8 mouse cellular contexts compared by ENCODE assay signal in the genomic region with DNA sequence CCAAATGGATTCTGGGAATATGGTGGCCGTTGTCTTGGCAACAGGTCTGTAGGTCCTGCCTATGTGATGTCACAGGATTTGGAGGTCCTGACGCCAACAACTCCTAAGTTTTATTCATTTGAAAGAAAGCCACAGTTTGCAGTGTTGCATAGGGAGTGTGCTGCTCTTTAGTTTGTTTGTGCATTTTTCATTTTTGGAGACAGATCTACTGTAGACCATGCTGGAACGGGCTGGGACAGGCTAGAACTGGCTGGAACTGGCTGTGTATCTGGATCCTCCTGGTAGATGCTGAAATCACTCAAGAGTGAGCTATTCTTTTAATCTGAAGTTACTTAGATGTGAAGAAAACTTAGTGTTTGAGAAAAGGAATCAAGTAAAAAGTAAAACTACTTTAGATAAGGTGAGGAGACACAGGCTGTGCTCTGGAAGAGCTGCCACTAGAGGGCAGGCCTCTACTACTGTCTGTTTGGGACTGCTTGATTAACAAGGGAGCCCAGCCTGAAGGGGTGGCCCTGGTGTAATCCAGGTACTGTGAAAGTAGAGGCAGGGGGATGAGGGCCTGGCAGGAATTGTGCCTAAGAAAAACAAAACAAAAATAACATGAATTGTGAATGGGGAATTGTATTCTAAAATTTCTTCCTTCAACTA. TPM values are rescaled to one million over a fixed set of nuclear protein-coding genes. Genes with fewer than 3 reads are reported as not detected.
DNase-seq lines count a peak whose midpoint lies in the region; ATAC-seq and TF ChIP-seq lines count a peak whose summit lies in the region.

No protein-coding gene starts in this region.

- intact Hi-C loops in heart, postnatal 10 days (cut with DNase I): no loop called here

- no peaks in the 10 kb centered on the region for H3K4me1 ChIP-seq in lung, postnatal 0 days (ENCODE audit: insufficient read depth, low read depth, low read length)

- H3K36me3 ChIP-seq in lung, postnatal 0 days (ENCODE audit: insufficient read depth, low read length): no peaks in the 10 kb centered on the region

- no peak overlapping the region for H3K9ac ChIP-seq in lung, postnatal 0 days (replicated peaks; ENCODE audit: low read depth)

- peak; percentile 80 for TF ChIP-seq CTCF in lung, postnatal 0 days (IDR thresholded peaks at IDR 0.05)

- H3K4me2 ChIP-seq in lung, postnatal 0 days (replicated peaks; ENCODE audit: low read depth, low read length): no peak overlapping the region

- DNase-seq in CD4-positive, CD25-positive, alpha-beta regulatory T cell, adult 2 months (ENCODE audit: low read depth, low spot score): peak; percentile 67
- peak; percentile 49 for DNase-seq in MN1 (ENCODE audit: low spot score)
- peak; percentile 27 to 37 for DNase-seq in cerebellum, postnatal 36 days
- DNase-seq in heart, postnatal 10 days: peak; percentile 30 to 61
- DNase-seq in kidney, postnatal 4 days: peak; percentile 63 to 72
- DNase-seq in lung, postnatal 0 days (ENCODE audit: low spot score): peak; percentile 65
- DNase-seq in right cerebral cortex, adult 2 months (ENCODE audit: low spot score in 2 of 2): peak; percentile 56 to 68

- no peak overlapping the region for H3K27ac ChIP-seq in lung, postnatal 0 days (ENCODE audit: low read length)

- H3K9me3 ChIP-seq in lung, postnatal 0 days (ENCODE audit: low read length): no peaks in the 10 kb centered on the region

- no peak for TF ChIP-seq EP300 in lung, postnatal 0 days (IDR thresholded peaks at IDR 0.05)

- WGBS in lung, postnatal 0 days: 95% methylated on average over 3 of the region's 3 CpGs

- no peaks in the 10 kb centered on the region for H3K27me3 ChIP-seq in lung, postnatal 0 days (replicated peaks; ENCODE audit: insufficient read depth, low read length)

- ATAC-seq in CD4-positive, CD25-positive, alpha-beta regulatory T cell, adult 4 months: no peak
- no peak for ATAC-seq in lung, postnatal 0 days

- H3K4me3 ChIP-seq in lung, postnatal 0 days (ENCODE audit: low read depth, low read length): no peak overlapping the region

RNA-seq across cellular contexts. Expression of a gene that starts 43.0 kb away (rescaled TPM):
- polyA plus RNA-seq in CD4-positive, CD25-positive, alpha-beta regulatory T cell, adult 4 months (2017; shearing (Covaris generic)): 10 to 100 TPM; 16.7 to 17.4 TPM
- 10 to 100 TPM; 17.5 to 18.7 TPM for total RNA-seq in heart, postnatal 10 days (2021)
- 7.1 and 11.2 TPM in 2 replicates for polyA plus RNA-seq in lung, postnatal 0 days (2015; fragmentation: Nextera tagmentation; extraction: Ambion mirVana)

RNA-seq across cellular contexts. Expression of a gene that starts 49.0 kb away (rescaled TPM):
- 10 to 100 TPM; 18.7 to 25.3 TPM for polyA plus RNA-seq in CD4-positive, CD25-positive, alpha-beta regulatory T cell, adult 4 months (2017; shearing (Covaris generic))
- 10 to 100 TPM; 45.4 to 45.7 TPM for total RNA-seq in heart, postnatal 10 days (2021)
- polyA plus RNA-seq in lung, postnatal 0 days (2015; fragmentation: Nextera tagmentation; extraction: Ambion mirVana): 67.6 and 68.1 TPM in 2 replicates
